Mouse (Mus musculus) forebrain, embryonic 16.5 days (tissue): ENCODE measurements at regions not wholly inside any gene's neighbourhood (a gene's known extent, or its start where the extent isn't known, plus 50 kb on each side); places are given as distances from the start of the nearest gene placed in this dataset. TPM values are rescaled to one million over a fixed set of nuclear protein-coding genes. Genes with fewer than 3 reads are reported as not detected.

Experiments used
- ATAC-seq: fragments of 200-750 bp; cut with Nextera tagmentation; 2 replicates; pipeline ENCODE4 v1.8.0; 2017; ENCODE audit warnings: mild to moderate bottlenecking, moderate library complexity
- H3K27ac ChIP-seq: fragments of 300-500 bp; sonication (generic); 2 replicates; pipeline ENCODE4 v1.5.1; 2014; ENCODE audit warnings: low read length, control low read depth
- H3K27me3 ChIP-seq: fragments of 300-500 bp; sonication (generic); replicated peaks from 2 replicates; pipeline ENCODE4 v1.6.1; 2014; ENCODE audit warnings: low read length; ENCODE audit not compliant: control insufficient read depth, insufficient read depth
- H3K36me3 ChIP-seq: fragments of 300-500 bp; sonication (generic); 2 replicates; pipeline ENCODE4 v1.6.1; 2014; ENCODE audit not compliant: control insufficient read depth, insufficient read depth
- H3K4me1 ChIP-seq: fragments of 300-500 bp; sonication (generic); replicated peaks from 2 replicates; pipeline ENCODE4 v1.6.1; 2014; ENCODE audit warnings: low read length; ENCODE audit not compliant: control insufficient read depth, insufficient read depth
- H3K4me2 ChIP-seq: fragments of 300-500 bp; sonication (generic); 2 replicates; pipeline ENCODE4 v1.6.1; 2014; ENCODE audit warnings: mild to moderate bottlenecking, low read length, control low read depth
- H3K4me3 ChIP-seq: fragments of 300-500 bp; sonication (generic); replicated peaks from 2 replicates; pipeline ENCODE4 v1.5.1; 2014; ENCODE audit warnings: mild to moderate bottlenecking, low read length, control low read depth
- H3K9ac ChIP-seq: fragments of 300-500 bp; sonication (generic); replicated peaks from 2 replicates; pipeline ENCODE4 v1.6.1; 2014; ENCODE audit warnings: low read depth, low read length, control low read depth
- H3K9me3 ChIP-seq: fragments of 300-500 bp; sonication (generic); 2 replicates; pipeline ENCODE4 v1.6.1; 2016; ENCODE audit warnings: low read length; ENCODE audit not compliant: control insufficient read depth
- WGBS: fragments of 180-500 bp; shearing (Covaris S2); extraction: QIAGEN DNeasy Blood & Tissue Kit; methylation state at CpG from one replicate; pipeline ENCODE4 v1.1.7; 2014; 5-methylcytosine and 5-hydroxymethylcytosine counted together
- microRNA-seq: library from miRNA; unstranded; fragments of <30 nt; microRNA quantifications from one replicate; pipeline ENCODE4, GENCODE M21; 2017

DNA sequence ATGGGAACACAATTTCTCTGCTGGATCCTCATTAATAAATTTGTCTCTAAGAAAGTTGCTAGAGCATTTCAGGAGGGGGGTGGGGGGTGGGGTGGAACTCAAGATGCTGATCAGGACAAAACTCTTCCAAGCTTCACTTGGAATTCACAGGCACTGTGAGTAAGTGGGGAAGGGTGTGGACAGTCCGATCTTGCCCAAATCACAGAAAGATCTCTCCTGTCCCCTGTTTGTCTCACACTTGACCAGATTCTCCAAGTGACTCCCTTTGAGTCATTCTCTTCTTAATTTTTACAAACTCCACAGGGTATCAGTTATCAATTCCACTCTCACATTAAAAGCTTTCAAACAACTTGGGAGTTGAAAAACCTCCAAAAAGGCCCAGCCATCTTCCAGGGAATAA lies 58.1 kb upstream of the Mocs2 start:
- H3K9ac ChIP-seq: no peak overlapping the region
- no peak overlapping the region for H3K4me2 ChIP-seq
- ATAC-seq: no peak
- no peak overlapping the region for H3K27ac ChIP-seq
- no peak overlapping the region for H3K4me3 ChIP-seq
- no peaks in the 10 kb centered on the region for H3K9me3 ChIP-seq
- H3K4me1 ChIP-seq: no peaks in the 10 kb centered on the region
- H3K27me3 ChIP-seq: no peaks in the 10 kb centered on the region
- WGBS: 96% methylated on average over 1 of the region's 1 CpGs
- no peaks in the 10 kb centered on the region for H3K36me3 ChIP-seq

DNA sequence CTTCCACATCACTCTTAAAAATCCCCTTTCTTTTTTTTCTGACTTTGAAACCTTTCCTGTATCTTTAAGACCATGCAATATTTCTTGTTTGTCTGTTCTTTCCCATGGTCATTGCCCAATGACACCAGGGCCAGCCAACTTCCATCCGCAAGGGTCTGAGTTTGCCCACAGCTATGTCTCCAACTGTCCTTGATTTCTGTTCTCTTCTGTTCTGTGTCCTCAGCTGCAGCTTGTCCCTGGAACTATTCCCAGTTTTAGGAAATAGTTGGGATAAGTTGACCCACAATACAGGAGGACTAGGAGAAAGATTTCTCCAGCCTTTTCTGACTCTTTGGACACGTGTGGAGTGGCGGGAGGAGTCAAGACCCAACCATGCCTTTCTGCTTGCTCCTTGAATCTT lies 57.1 kb upstream of the Mocs2 start:
- H3K9ac ChIP-seq: no peak overlapping the region
- H3K4me1 ChIP-seq: no peaks in the 10 kb centered on the region
- H3K4me2 ChIP-seq: no peak overlapping the region
- no peaks in the 10 kb centered on the region for H3K27me3 ChIP-seq
- no peak overlapping the region for H3K4me3 ChIP-seq
- H3K9me3 ChIP-seq: no peaks in the 10 kb centered on the region
- H3K36me3 ChIP-seq: no peaks in the 10 kb centered on the region
- no peak overlapping the region for H3K27ac ChIP-seq
- no peak for ATAC-seq
- WGBS: 92% methylated on average over 3 of the region's 3 CpGs

Small RNAs in the stretch of these regions (microRNA-seq; reads per million reads assigned to microRNA genes)
- not detected for gene Gm25950
